Mouse (Mus musculus) small intestine, adult 2 months (tissue): ENCODE data around the gene Heatr5b.

ENCODE experiments used
- CTCF ChIP-seq: fragments of 200-500 bp; IDR thresholded peaks from 2 replicates; pipeline ENCODE4 v1.5.1; 2012; ENCODE audit warnings: low read depth, mild to moderate bottlenecking, control low read depth, inconsistent platforms, low read length, moderate library complexity, mixed read lengths; ENCODE audit not compliant: insufficient replicate concordance, insufficient read length; ENCODE audit errors: extremely low read depth
- POLR2A ChIP-seq: fragments of 200-500 bp; IDR thresholded peaks from 2 replicates; pipeline ENCODE4 v1.6.1; 2012; ENCODE audit warnings: low read depth, mild to moderate bottlenecking, control low read depth, inconsistent platforms, low read length, moderate library complexity

DNA sequence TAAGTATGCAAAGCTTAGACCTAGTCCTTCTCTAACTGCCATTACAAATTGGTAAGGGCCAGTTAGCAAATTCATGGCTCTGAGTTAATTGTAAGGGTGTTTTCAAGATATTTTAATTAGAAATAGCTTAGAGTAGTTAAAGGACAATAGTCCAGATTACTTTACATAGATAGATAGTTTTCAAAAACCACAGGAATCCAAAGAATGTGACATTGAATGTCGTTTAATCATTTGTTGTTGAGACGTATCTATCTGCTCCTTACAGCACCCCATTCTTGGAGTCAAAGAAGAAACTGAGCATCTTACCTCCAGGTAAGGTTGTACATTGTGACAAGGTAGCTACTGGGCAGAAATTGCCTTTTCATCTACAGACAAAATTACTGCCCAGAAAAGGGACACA, 124.9 kb downstream of the Heatr5b start:
- TF ChIP-seq CTCF = no peak
- no peak for TF ChIP-seq POLR2A
